Mouse (Mus musculus): ENCODE data around the gene Casq2. TPM values are rescaled to one million over a fixed set of nuclear protein-coding genes. Genes with fewer than 3 reads are reported as not detected.

Gene Casq2
- polyA plus RNA-seq (2012; rRNA removed), result 0.69 and 0.77 TPM in 2 replicates

GRCm38 (mm10) chr3:102086283-102086682, at the start of gene Casq2:
Casq2 (plus strand) TSS chr3:102086415.

Other genes starting within 250 kb of the Casq2 start
- 5.8 and 7.0 TPM in 2 replicates for gene Mab21l3, start 237.5 kb upstream of the Casq2 start, polyA plus RNA-seq (2012; rRNA removed)
- gene Slc22a15, start 162.0 kb upstream of the Casq2 start, polyA plus RNA-seq (2012; rRNA removed), result 5.5 and 8.6 TPM in 2 replicates
- gene Nhlh2, start 76.3 kb upstream of the Casq2 start, polyA plus RNA-seq (2012; rRNA removed), result not detected in 2 replicates
- gene Vangl1, start 118.3 kb downstream of the Casq2 start, polyA plus RNA-seq (2012; rRNA removed), result 32.8 and 43.9 TPM in 2 replicates